Mouse (Mus musculus): ENCODE data around the gene Fam3c. TPM values are rescaled to one million over a fixed set of nuclear protein-coding genes. Genes with fewer than 3 reads are reported as not detected.

Gene Fam3c
- polyA plus RNA-seq, 1 experiment from 2014 or later: 35.6 TPM

DNA sequence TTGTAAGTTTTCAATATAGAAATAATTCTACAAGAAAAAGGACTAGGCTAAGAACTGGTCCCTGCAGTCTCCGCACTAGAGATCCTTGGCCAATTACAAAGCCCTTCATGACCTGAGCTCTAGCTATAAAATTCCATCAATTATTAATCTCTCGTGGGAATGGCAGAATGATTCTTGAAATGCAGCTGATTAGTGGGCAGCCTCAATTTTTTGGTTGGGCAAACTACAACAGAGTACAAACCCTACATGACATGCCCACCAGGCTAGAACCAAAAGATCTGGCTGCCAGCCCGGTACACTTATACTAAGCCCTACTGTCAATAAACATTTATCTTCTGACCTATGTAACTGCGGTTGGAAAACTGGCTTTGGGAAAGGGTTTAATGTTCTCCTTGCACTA, 29.0 kb downstream of the Fam3c start:
- Histone ChIP-seq H3K9me3 (ENCODE audit: control insufficient read depth, low read length) (no peaks in the 10 kb centered on the region), H3K4me1 (ENCODE audit: control insufficient read depth, insufficient read depth, low read length) (peaks cover 16% of the 10 kb centered on the region), H3K4me2 (ENCODE audit: low read depth, low read length) (no peak overlapping the region), H3K4me3 (ENCODE audit: low read length) (no peak overlapping the region), H3K9ac (ENCODE audit: low read depth, low read length) (no peak overlapping the region), H3K27me3 (replicated peaks; ENCODE audit: control insufficient read depth, insufficient read depth, low read length) (no peaks in the 10 kb centered on the region), H3K27ac (ENCODE audit: low read length) (0 out of 2 replicates have a peak overlapping the region, but pooled peaks have one; percentile 35), H3K36me3 (ENCODE audit: control insufficient read depth, insufficient read depth, low read length) (no peaks in the 10 kb centered on the region)
- WGBS: 37% methylated on average over 4 of the region's 4 CpGs
- ATAC-seq: peak; percentile 62

DNA sequence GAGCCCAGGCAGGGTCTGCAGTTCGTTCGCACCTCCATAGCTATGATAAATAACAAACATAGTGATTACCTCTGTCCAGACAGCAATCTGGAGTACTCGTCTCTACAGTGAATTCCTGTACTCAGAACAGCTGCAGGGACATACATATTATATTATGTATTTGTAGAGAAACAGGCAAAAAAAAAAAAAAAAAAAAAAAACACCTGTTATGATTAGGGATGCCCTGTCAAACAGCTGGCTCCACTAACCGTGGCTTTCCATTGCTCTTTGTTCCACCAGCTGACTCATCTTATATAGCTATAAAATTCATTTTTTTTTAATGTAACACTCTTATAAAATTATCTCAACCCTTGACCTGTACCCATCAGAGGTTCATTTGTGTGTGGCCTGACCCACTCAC, 29.8 kb downstream of the Fam3c start:
- Histone ChIP-seq H3K27me3 (replicated peaks; ENCODE audit: control insufficient read depth, insufficient read depth, low read length) (no peaks in the 10 kb centered on the region), H3K4me1 (ENCODE audit: control insufficient read depth, insufficient read depth, low read length) (peaks cover 16% of the 10 kb centered on the region), H3K4me3 (ENCODE audit: low read length) (no peak overlapping the region), H3K9ac (ENCODE audit: low read depth, low read length) (no peak overlapping the region), H3K36me3 (ENCODE audit: control insufficient read depth, insufficient read depth, low read length) (no peaks in the 10 kb centered on the region), H3K27ac (ENCODE audit: low read length) (no peak overlapping the region), H3K4me2 (ENCODE audit: low read depth, low read length) (no peak overlapping the region), H3K9me3 (ENCODE audit: control insufficient read depth, low read length) (no peaks in the 10 kb centered on the region)
- 66% methylated on average over 4 of the region's 4 CpGs for WGBS
- ATAC-seq: no peak

DNA sequence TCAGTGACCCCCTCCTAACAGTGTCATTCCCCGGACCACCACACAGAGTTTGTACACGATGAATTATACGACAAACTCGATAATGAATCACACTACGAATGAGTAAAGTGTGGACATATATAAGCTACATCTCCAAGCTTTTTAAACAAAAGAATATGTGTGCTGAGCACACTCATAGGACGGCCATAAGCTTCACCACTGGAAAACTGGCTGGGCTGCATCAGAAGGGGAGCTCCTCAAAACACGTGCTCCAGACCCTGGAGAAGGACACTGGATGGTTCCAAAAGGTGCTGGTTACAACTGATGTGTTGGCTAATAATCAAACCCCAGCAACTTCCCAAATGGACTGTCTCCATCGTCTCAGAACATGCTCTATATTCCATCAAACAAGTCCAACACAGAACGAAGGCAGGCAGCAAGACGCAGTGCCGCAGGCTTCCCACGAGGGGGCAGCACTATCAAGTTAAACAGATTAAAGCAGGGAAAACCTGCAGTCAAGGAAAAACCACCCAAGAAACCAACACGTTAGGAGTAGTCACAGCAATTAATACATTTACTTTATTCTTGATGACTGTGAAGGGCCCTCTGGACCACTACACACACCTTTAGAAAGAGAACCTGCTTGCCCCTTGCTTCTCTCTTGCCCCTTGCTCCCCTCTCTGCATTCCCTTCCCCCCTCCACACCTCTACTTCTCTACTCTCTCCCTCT, 30.5 kb downstream of the Fam3c start:
- Histone ChIP-seq H3K4me1 (ENCODE audit: control insufficient read depth, insufficient read depth, low read length) (peaks cover 13% of the 10 kb centered on the region), H3K9me3 (ENCODE audit: control insufficient read depth, low read length) (no peaks in the 10 kb centered on the region), H3K4me2 (ENCODE audit: low read depth, low read length) (no peak overlapping the region), H3K4me3 (ENCODE audit: low read length) (no peak overlapping the region), H3K36me3 (ENCODE audit: control insufficient read depth, insufficient read depth, low read length) (no peaks in the 10 kb centered on the region), H3K27me3 (replicated peaks; ENCODE audit: control insufficient read depth, insufficient read depth, low read length) (no peaks in the 10 kb centered on the region), H3K27ac (ENCODE audit: low read length) (no peak overlapping the region), H3K9ac (ENCODE audit: low read depth, low read length) (no peak overlapping the region)
- WGBS: 55% methylated on average over 13 of the region's 13 CpGs
- ATAC-seq: peak; percentile 29; the same call in 1 of the 2 replicates

DNA sequence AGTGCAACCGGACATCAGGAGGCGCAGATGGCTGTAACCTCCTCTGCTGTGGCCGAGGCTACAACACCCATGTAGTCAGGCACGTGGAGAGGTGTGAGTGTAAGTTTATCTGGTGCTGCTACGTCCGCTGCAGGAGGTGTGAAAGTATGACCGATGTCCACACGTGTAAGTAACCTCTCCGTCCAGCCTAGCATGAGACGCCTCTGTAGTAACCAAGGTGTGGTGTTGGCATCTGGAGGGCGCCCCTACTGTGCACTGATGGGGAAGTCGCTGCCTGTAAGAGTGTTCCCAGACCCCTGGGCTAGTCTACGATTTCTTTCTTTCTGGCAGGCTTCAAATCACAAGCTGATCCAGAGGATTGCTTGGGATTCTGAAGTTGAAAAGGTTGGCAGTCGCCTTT, 58.0 kb downstream of the Fam3c start:
- Histone ChIP-seq H3K9me3 (ENCODE audit: control insufficient read depth, low read length) (no peaks in the 10 kb centered on the region), H3K27ac (ENCODE audit: low read length) (no peak overlapping the region), H3K4me2 (ENCODE audit: low read depth, low read length) (peak overlapping the region; percentile 20; the same call in 1 of the 2 replicates), H3K4me3 (ENCODE audit: low read length) (no peak overlapping the region), H3K9ac (ENCODE audit: low read depth, low read length) (no peak overlapping the region), H3K4me1 (ENCODE audit: control insufficient read depth, insufficient read depth, low read length) (no peaks in the 10 kb centered on the region), H3K36me3 (ENCODE audit: control insufficient read depth, insufficient read depth, low read length) (no peaks in the 10 kb centered on the region), H3K27me3 (replicated peaks; ENCODE audit: control insufficient read depth, insufficient read depth, low read length) (no peaks in the 10 kb centered on the region)
- no peak for ATAC-seq
- WGBS: 57% methylated on average over 14 of the region's 14 CpGs

DNA sequence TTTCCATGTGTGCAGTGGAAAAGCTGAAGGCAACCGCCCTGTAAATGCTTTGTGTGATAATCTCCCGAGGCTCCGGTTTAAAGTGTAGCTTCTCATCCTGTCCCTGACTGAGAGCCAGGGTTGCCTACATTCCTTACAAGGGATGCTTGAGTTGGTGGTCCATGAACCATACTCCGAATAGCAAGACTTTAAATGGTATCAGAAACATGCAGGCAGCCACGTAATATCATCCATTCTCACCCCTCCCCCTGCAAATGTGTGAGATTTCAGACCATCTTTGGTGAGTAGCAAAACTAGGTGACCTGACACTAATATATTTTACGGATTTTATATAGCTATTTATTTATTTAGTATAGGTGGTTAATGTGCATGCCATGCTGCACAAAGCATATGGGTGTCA, 59.0 kb downstream of the Fam3c start:
- ATAC-seq: no peak
- H3K4me2 ChIP-seq (ENCODE audit: low read depth, low read length): no peak overlapping the region
- 65% methylated on average over 6 of the region's 6 CpGs for WGBS

DNA sequence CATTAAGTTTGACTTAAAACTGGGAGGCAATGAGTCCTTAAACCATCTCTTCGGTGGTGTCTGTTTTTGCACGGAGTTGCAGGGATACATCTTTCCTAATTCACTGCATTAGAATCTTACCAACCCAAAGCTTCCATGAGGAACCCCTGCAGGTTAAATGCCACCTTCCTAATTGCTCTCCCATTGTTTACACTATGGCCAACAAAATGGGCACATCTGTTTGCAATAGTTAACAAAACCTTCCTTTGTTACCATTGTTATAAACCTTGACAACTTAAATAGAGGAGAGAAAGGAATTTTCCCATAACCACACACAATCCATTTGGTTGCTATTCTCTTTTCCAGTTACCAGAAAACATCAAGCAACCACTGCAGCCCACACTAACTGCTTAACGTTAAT, 62.1 kb downstream of the Fam3c start:
- Histone ChIP-seq H3K4me1 (ENCODE audit: control insufficient read depth, insufficient read depth, low read length) (peaks cover 9% of the 10 kb centered on the region), H3K27me3 (replicated peaks; ENCODE audit: control insufficient read depth, insufficient read depth, low read length) (peaks cover 11% of the 10 kb centered on the region; the same call in 1 of the 2 replicates), H3K36me3 (ENCODE audit: control insufficient read depth, insufficient read depth, low read length) (no peaks in the 10 kb centered on the region), H3K27ac (ENCODE audit: low read length) (no peak overlapping the region), H3K9me3 (ENCODE audit: control insufficient read depth, low read length) (no peaks in the 10 kb centered on the region), H3K9ac (ENCODE audit: low read depth, low read length) (no peak overlapping the region), H3K4me2 (ENCODE audit: low read depth, low read length) (no peak overlapping the region), H3K4me3 (ENCODE audit: low read length) (no peak overlapping the region)
- WGBS: 68% methylated on average over 3 of the region's 3 CpGs
- ATAC-seq: no peak

More for the DNA sequence above, 59.0 kb downstream of the Fam3c start:
- no peak overlapping the region for H3K9ac ChIP-seq (ENCODE audit: low read depth, low read length)
- H3K36me3 ChIP-seq (ENCODE audit: control insufficient read depth, insufficient read depth, low read length): no peaks in the 10 kb centered on the region
- H3K4me3 ChIP-seq (ENCODE audit: low read length): no peak overlapping the region
- H3K4me1 ChIP-seq (ENCODE audit: control insufficient read depth, insufficient read depth, low read length): no peaks in the 10 kb centered on the region
- H3K27ac ChIP-seq (ENCODE audit: low read length): no peak overlapping the region
- H3K27me3 ChIP-seq (replicated peaks; ENCODE audit: control insufficient read depth, insufficient read depth, low read length): no peaks in the 10 kb centered on the region
- no peaks in the 10 kb centered on the region for H3K9me3 ChIP-seq (ENCODE audit: control insufficient read depth, low read length)

DNA sequence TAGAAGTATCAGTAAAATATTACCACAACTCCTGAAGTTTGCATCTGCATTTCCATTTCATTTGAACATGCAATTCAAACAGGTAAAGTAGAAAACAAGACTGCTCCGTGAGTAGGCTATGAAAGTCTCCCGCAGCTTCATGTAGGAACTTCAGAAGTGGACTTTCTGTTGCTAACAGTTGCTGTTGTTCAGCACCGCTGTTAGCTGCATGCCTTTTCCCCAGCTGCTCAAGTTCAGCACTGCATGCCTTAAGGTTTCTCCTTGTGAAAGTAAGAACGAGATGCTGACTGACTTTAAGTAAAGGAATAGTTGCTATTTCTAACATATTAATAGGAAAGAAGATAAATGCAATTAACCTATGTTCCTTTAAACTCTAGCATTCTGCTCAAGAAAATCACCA, 64.0 kb downstream of the Fam3c start:
- Histone ChIP-seq H3K27me3 (replicated peaks; ENCODE audit: control insufficient read depth, insufficient read depth, low read length) (peaks cover 23% of the 10 kb centered on the region), H3K9me3 (ENCODE audit: control insufficient read depth, low read length) (no peaks in the 10 kb centered on the region), H3K27ac (ENCODE audit: low read length) (no peak overlapping the region), H3K4me1 (ENCODE audit: control insufficient read depth, insufficient read depth, low read length) (peaks cover 20% of the 10 kb centered on the region), H3K4me3 (ENCODE audit: low read length) (no peak overlapping the region), H3K4me2 (ENCODE audit: low read depth, low read length) (no peak overlapping the region), H3K9ac (ENCODE audit: low read depth, low read length) (no peak overlapping the region), H3K36me3 (ENCODE audit: control insufficient read depth, insufficient read depth, low read length) (no peaks in the 10 kb centered on the region)
- no peak for ATAC-seq
- WGBS: 35% methylated on average over 4 of the region's 4 CpGs

DNA sequence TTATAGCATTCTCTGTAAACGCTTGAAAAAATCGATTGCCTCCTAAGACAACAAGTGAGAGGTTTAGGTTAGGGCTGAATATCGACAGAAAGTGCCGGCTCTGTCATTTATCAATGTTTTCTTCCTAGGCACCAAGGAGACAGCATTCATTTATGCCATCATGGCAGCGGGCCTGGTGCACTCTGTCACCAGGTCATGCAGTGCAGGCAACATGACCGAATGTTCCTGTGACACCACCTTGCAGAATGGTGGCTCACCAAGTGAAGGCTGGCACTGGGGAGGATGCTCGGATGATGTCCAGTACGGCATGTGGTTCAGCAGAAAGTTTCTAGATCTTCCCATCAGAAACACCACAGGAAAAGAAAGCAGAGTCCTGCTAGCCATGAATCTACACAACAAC, 65.3 kb downstream of the Fam3c start:
- 71% methylated on average over 8 of the region's 8 CpGs for WGBS
- H3K4me3 ChIP-seq (ENCODE audit: low read length): no peak overlapping the region
- peaks cover 23% of the 10 kb centered on the region for H3K27me3 ChIP-seq (replicated peaks; ENCODE audit: control insufficient read depth, insufficient read depth, low read length)
- no peak overlapping the region for H3K4me2 ChIP-seq (ENCODE audit: low read depth, low read length)
- peaks cover 20% of the 10 kb centered on the region for H3K4me1 ChIP-seq (ENCODE audit: control insufficient read depth, insufficient read depth, low read length)
- no peaks in the 10 kb centered on the region for H3K36me3 ChIP-seq (ENCODE audit: control insufficient read depth, insufficient read depth, low read length)
- ATAC-seq: no peak
- H3K9ac ChIP-seq (ENCODE audit: low read depth, low read length): no peak overlapping the region
- no peaks in the 10 kb centered on the region for H3K9me3 ChIP-seq (ENCODE audit: control insufficient read depth, low read length)
- H3K27ac ChIP-seq (ENCODE audit: low read length): no peak overlapping the region

DNA sequence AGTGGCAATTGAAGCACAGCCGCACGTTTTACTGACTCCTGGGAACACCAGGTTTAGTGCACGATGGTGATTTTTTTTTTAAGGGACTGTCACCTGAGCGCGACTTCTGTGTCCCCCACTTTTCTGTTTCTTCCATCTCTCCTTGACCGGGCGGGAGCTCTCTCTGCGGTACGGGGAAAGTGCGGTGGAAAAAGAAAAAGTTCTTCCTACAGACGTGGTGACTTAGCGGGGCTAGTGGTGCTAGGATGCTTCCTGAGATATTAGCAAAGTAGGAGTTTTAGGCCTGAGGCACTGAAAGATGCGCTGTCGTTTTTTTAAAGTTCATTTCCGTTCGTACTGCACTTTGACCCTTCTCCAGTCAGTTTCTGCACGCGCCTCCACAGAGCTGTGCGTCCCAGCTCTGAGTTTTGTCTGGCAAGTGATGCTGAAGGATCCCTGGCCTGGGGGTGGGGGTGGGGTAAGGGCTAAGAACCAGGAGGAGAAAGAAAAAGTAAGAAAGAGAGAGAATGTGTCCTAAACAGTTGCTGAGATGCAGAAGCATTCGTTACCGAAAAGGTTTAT, 66.5 kb downstream of the Fam3c start:
- no peaks in the 10 kb centered on the region for H3K36me3 ChIP-seq (ENCODE audit: control insufficient read depth, insufficient read depth, low read length)
- no peaks in the 10 kb centered on the region for H3K9me3 ChIP-seq (ENCODE audit: control insufficient read depth, low read length)
- no peak overlapping the region for H3K27ac ChIP-seq (ENCODE audit: low read length)
- H3K9ac ChIP-seq (ENCODE audit: low read depth, low read length): peak overlapping the region; percentile 23; the same call in 1 of the 2 replicates
- peaks cover 23% of the 10 kb centered on the region for H3K27me3 ChIP-seq (replicated peaks; ENCODE audit: control insufficient read depth, insufficient read depth, low read length)
- H3K4me3 ChIP-seq (ENCODE audit: low read length): peak overlapping the region; percentile 41
- H3K4me1 ChIP-seq (ENCODE audit: control insufficient read depth, insufficient read depth, low read length): peaks cover 20% of the 10 kb centered on the region
- H3K4me2 ChIP-seq (ENCODE audit: low read depth, low read length): peak overlapping the region; percentile 71
- ATAC-seq: no peak
- 6% methylated on average over 21 of the region's 21 CpGs for WGBS
